Mouse (Mus musculus) gastrocnemius, adult 2 months (tissue): Measurements from ENCODE around the gene Armt1. TPM values are rescaled to one million over a fixed set of nuclear protein-coding genes. Genes with fewer than 3 reads are reported as not detected.
A peak's percentile ranks its signal among the peaks of the same experiment; 100 is the strongest.
"Not testable (repeated sequence)": the region's sequence is repeated elsewhere in the genome, so short reads cannot be mapped to it uniquely, and the experiment has no call there.

Experiments
- DNase-seq: peaks from one replicate; pipeline ENCODE4 v3.0.0; 2022
- H3K27ac ChIP-seq: fragments of 200-600 bp; 2 replicates; pipeline ENCODE4 v1.8.1; 2022; ENCODE audit warnings: mild to moderate bottlenecking
- H3K4me3 ChIP-seq: fragments of 200-600 bp; 2 replicates; pipeline ENCODE4 v1.8.1; 2022; ENCODE audit warnings: mild to moderate bottlenecking, moderate library complexity
- CTCF ChIP-seq: fragments of 200-600 bp; IDR thresholded peaks from 2 replicates; pipeline ENCODE4 v1.8.1; 2022; ENCODE audit warnings: antibody characterized with exemption, mild to moderate bottlenecking, moderate library complexity
- intact Hi-C: fragments of 180-260 bp; cut with DNase I; formaldehyde crosslinking; loops from one replicate; pipeline ENCODE4 v1.15.1; 2025
- total RNA-seq, 2 experiments: library from RNA; stranded (reverse); gene quantifications; 2 replicates each; pipeline ENCODE4 v1.2.3; 2021

Gene Armt1
- total RNA-seq, 2 experiments from 2014 or later: 15.5 to 15.6 TPM

DNA sequence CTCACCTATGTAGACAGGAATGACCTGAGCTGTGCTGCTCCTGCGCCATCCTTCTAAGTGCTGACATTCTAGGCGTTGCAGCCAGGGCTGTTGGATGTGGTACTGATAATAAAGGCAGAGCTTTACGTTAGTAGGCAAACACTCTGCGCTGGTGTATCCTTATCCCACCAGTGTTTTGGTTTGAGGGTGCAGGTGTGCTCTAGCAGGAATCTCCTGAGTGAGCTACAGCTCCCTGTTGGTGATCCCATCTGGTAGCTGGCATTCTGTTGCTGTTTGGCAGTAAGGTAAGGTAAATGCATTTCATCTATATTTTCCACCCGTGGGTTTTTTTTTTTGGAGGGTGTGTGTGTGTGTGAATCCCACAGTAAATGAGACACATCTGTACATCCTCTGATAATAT lies 34.2 kb upstream of the Armt1 start:
- TF ChIP-seq CTCF: no peak
- intact Hi-C loops: no loop called here
- DNase-seq: no peak
- Histone ChIP-seq H3K27ac (no peak overlapping the region), H3K4me3 (no peak overlapping the region)

DNA sequence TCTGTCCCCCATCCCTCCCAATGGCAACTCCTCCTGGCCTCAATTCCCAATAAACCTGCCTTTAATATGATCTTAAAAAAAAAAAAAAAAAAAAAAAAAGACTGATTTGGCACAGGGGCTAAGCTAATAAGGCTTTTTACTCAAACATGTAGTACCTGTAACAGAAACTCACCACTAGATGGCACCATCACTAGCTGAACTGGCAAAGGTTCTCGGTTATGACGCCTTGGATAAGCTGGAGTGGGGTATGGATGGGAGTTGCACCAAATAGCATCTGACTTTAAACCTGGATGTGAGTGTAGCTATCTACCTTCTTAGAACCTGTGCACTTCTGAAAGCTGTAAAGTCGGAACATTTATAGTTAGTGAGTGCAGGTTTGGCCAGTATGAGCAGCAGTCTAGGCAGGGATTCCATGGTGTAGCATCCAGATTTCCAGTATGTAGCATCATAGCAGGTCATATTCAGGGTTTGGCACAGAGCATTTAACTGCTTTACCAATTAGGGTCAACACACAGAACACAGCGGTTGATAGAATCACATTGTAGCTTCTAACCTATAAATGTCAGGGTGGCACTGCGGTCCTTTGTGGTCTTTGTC lies 27.3 kb upstream of the Armt1 start:
- peak; percentile 75 for TF ChIP-seq CTCF
- DNase-seq: no peak
- H3K27ac ChIP-seq: no peak overlapping the region
- no peak overlapping the region for H3K4me3 ChIP-seq
- intact Hi-C loops: loop anchor here (5.0 kb wide), 1 partner anchor 757 kb away; no protein-coding TSS in a partner anchor

DNA sequence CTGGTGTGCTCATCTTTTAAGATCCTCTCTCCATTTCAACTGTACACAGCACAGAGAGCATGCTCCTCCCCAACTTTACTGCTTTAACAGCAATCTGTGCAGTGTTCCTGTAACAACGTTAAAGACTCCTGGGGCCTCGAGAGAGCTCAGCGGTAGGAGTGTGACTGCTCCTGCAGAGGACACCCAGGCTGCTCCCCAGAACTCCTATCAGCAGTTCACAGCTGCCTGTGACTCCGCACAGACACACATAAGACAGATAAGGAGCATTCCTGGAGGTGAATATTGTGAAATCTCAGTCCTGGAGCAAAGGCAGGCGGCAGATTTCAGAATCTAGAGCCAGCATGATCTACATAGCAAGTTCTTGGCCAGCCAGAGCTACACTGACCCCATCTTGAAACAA lies 26.8 kb upstream of the Armt1 start:
- TF ChIP-seq CTCF: no peak
- intact Hi-C loops: loop anchor here (5.0 kb wide), 1 partner anchor 757 kb away; no protein-coding TSS in a partner anchor
- Histone ChIP-seq H3K27ac (no peak overlapping the region), H3K4me3 (no peak overlapping the region)
- no peak for DNase-seq

DNA sequence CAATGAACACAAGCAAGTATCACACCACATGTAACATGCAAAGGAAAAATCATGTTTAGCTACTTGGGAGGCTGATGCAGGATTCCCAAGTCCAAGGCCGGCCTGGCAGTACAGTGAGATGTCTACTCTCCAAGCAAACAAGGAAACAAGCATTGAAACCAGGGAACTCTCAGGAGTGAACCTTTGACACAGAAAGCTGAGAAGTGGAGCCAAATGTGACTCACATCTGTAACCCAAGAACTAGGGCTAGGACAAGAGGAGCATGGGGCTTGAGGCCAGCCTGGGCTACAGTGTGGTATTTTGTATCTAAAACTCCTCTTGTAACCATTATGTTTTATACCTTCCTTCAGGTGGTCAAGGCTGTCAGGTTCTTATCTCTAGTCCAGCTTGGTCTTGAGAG lies 25.1 kb upstream of the Armt1 start:
- intact Hi-C loops: loop anchor here (5.0 kb wide), 1 partner anchor 755 kb away; no protein-coding TSS in a partner anchor
- H3K27ac ChIP-seq: peak overlapping the region; percentile 35; the same call in 1 of the 2 replicates
- no peak for TF ChIP-seq CTCF
- H3K4me3 ChIP-seq: no peak overlapping the region
- DNase-seq: peak; percentile 38

DNA sequence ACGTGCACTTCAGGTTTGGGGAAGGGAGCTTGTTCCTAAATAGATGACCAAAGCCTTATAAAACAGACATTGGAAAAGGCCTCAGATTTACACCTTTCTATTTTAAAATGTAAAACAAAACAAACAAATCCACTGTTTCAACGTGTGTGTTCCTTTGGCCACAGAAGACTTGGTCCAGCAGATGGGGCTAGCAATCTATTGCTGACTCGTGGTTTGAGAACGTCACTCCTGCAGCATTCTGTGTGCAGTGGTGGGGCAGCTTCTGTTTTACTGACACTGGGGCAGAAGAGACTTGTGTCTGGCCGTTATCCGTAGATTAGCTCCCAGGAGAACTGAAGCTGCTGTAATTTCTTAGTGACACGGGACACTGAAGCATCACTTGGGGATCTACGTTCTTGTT lies 7.0 kb upstream of the Armt1 start:
- intact Hi-C loops: no loop called here
- DNase-seq: peak; percentile 32
- TF ChIP-seq CTCF: peak; percentile 46
- H3K27ac ChIP-seq: no peak overlapping the region
- no peak overlapping the region for H3K4me3 ChIP-seq

DNA sequence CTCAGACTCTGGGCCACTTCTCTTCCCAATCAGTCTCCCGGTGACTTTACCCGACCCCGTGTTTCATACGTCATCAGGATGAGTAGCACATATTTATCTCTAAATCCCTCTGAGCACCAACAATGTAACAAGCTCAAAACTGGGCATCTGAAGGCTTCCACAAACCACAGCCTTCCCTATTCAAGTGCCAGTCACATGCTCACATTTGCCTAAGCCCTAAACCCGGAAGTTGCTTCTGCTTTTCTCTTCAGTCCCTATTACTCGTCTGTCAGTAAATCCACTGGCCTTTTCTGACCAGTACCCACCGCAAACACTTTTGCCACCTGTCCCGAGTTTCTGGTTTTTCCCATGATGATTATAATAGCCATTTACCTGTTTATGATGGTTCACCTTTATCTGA lies 1.9 kb upstream of the Armt1 start:
- intact Hi-C loops: no loop called here
- DNase-seq: no peak
- H3K27ac ChIP-seq: peak overlapping the region; percentile 93
- H3K4me3 ChIP-seq: peak overlapping the region; percentile 96
- TF ChIP-seq CTCF: no peak

DNA sequence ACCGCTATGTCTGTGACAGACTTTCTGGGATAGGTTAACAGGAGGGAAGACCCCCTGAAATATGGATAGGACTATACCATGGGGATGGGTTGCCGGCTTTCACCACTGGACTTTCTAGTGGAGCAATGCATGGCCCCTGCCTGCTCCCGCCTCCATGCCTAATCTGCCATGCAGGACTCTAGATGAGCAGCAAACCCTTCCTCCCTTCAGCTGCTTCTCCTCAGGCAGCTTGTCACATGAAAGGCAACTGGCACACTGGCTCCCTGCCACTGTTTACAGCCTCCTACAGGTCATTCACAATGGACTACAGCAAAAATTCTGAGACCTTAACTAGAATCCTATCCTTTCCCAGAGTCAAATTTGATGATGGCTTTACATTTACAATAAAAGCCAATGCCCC lies 1.4 kb upstream of the Armt1 start:
- Histone ChIP-seq H3K27ac (peak overlapping the region; percentile 93), H3K4me3 (peak overlapping the region; percentile 96)
- intact Hi-C loops: no loop called here
- TF ChIP-seq CTCF: no peak; the same call in 1 of the 2 replicates
- peak; percentile 55 for DNase-seq

DNA sequence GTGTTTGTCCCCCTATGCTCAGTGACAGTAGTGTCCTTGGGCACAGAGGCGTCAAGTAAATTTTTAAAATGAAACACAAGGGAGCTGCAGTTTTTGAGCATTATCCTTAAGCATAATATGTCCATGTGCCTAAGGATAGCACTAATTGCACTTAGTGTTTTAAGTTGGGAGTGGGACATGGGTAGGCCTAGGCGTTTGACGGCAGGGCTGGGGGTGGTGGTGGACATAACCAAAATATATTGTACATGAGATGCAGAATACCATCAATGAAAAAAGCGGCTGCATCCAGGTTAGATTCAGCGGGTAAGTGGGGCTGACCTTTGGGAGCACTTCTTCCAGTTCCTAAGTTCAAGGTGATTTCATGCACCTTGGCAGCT lies 533 bp upstream of the Armt1 start:
- Histone ChIP-seq H3K4me3 (peak overlapping the region; percentile 96), H3K27ac (peak overlapping the region; percentile 93)
- no peak for TF ChIP-seq CTCF
- intact Hi-C loops: loop anchor here (2.0 kb wide), 1 partner anchor 43 kb away; the partner anchor contains the start of gene Zbtb2
- DNase-seq: no peak

DNA sequence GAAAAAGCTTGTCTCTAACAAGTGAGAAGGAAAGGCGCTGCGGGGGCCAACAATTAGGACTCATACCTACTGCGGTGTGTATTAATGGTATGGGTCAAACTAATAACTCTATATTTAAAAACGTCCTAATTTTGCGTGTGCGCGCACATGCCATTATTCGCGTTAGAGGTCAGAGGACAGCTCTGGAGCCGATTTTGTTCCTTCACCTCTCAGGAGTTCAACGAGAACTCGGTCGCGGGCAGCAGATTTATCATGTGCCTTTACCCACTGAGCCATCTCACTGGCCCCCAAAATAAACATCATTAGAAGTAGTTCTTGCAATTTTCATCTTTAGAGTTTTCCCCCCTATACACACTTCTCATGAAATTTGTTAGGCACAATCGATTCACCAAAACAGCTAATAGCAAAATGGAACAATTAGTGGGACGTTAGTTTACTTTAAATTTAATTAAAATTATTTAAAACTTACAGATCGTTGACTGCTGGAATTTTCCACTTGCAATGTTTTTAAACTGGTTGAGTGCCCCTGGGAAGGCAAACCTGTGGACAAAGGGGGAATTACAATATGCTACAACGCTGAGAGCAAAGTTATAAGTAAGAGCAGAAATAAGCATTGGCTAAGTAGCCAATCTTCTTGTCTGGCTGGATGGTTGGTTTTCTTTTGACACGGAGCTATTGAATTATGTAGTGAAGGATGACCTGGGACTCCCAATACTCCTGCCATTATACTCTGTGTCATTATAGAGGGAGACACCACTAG lies 909 bp downstream of the Armt1 start:
- TF ChIP-seq CTCF: peak; percentile 34
- H3K4me3 ChIP-seq: peak overlapping the region; percentile 96
- H3K27ac ChIP-seq: peak overlapping the region; percentile 90
- no peak for DNase-seq
- intact Hi-C loops: loop anchor here (2.0 kb wide), 1 partner anchor 44 kb away; the partner anchor contains the start of gene Zbtb2

DNA sequence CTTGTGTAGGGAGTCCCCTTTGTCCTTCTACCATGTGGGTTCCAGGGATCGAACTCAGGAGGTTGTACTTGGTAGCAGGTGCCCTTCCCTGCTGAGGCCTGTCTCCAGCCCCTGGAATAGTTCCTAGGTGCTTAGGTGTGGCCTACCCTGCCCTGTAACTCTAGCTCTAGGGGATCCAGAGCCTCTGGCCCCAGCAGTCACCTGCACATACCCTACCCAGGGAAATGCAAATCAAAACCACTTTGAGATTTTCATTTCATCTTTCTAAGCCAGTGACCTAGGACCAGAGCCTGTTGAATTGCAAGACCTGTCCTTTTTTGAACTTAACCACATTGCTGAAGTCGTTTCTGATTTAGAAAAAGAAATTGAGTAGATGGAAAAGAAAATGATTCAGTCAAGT lies 1.6 kb downstream of the Armt1 start:
- H3K27ac ChIP-seq: peak overlapping the region; percentile 90; the same call in 1 of the 2 replicates
- intact Hi-C loops: loop anchor here (2.0 kb wide), 1 partner anchor 45 kb away; the partner anchor contains the start of gene Zbtb2
- not testable (repeated sequence) for H3K4me3 ChIP-seq, DNase-seq

DNA sequence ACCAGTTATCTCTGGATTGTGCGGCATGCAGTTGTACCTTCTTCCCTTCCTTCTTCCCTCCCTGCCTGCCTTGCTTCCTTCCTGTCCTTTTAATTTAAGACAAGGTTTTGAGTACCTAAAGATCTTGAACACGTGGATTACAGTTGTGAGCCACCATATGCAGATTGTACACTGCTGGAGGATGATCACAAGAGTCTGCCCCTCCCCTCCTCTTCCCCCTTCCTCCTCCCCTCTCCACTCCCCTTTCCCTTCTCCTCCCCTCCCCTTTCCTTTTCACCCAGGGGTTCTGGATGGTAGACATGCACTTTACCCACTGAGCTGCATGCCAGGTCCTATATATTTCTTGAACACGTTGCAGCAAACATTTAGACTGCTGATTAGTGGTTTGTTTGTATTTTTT lies 3.1 kb downstream of the Armt1 start:
- intact Hi-C loops: no loop called here
- Histone ChIP-seq H3K27ac (no peak overlapping the region), H3K4me3 (no peak overlapping the region)
- TF ChIP-seq CTCF: no peak
- DNase-seq: no peak

DNA sequence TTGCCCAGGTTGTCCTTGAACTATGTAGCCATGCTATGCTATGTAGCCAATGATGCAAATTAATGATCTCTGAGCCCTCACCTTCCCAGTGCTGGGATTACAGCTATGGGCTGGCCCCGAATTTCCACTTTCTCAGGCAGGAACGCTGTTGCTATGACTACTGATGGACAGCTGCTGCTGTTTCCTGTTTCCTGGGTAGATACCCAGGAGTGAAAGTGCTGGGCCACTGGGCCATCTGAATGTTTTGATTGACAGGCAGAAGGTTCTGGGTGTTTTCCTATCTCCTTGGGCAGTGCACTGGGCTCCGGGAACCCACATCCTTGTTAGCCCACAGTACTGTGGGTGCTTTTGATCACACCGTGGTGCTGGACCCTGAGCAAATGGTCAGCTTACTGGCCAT lies 24.1 kb downstream of the Armt1 start:
- no peak for DNase-seq
- TF ChIP-seq CTCF: no peak
- intact Hi-C loops: no loop called here
- Histone ChIP-seq H3K27ac (no peak overlapping the region), H3K4me3 (no peak overlapping the region)

DNA sequence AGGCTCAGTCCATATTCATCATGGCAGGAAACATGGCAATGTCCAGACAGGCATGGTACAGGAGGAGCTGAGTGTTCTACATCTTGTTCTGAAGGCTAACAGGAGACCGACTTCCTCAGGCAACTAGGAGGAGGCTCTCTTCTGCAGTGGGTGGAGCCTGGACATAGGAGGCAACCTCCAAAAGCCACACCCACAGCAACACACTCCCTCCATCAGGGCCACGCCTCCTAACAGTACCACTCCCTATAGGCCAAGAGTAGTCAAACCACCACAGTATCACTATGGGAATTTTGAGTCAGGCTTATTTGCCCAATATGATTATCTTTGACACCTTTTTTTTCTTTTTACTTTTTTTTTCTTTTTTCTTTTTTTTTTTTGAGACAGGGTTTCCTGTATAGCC lies 27.9 kb downstream of the Armt1 start:
- intact Hi-C loops: no loop called here
- DNase-seq: no peak
- H3K4me3 ChIP-seq: no peak overlapping the region
- no peak overlapping the region for H3K27ac ChIP-seq
- no peak for TF ChIP-seq CTCF
